Mouse (Mus musculus) G1E (cell line): Measurements from ENCODE around the gene Aknad1. TPM values are rescaled to one million over a fixed set of nuclear protein-coding genes. Genes with fewer than 3 reads are reported as not detected.

ENCODE experiments used
- ATAC-seq: 2 replicates; pipeline ENCODE4 v1.8.0; 2016; ENCODE audit warnings: mild to moderate bottlenecking; ENCODE audit not compliant: insufficient number of reproducible peaks, poor library complexity, low FRiP score, severe bottlenecking; ENCODE audit errors: extremely low read depth
- DNase-seq: peaks from one replicate; pipeline ENCODE4 v3.0.0; 2012; ENCODE audit warnings: low spot score
- H3K27me3 ChIP-seq: 2 replicates; pipeline ENCODE4 v1.6.1; 2012; ENCODE audit warnings: mild to moderate bottlenecking, low read length, inconsistent platforms; ENCODE audit not compliant: insufficient read depth
- H3K36me3 ChIP-seq: replicated peaks from 2 replicates; pipeline ENCODE3; 2012; ENCODE audit warnings: mild to moderate bottlenecking, inconsistent platforms
- H3K4me1 ChIP-seq: 2 replicates; pipeline ENCODE4 v1.6.1; 2012; ENCODE audit warnings: low read depth, low read length, inconsistent platforms, mixed read lengths; ENCODE audit not compliant: insufficient read depth
- H3K4me3 ChIP-seq: 2 replicates; pipeline ENCODE4 v1.5.1; 2012; ENCODE audit warnings: low read depth, mild to moderate bottlenecking, inconsistent platforms, low read length, moderate library complexity, mixed read lengths
- H3K9me3 ChIP-seq: replicated peaks from 2 replicates; pipeline ENCODE4 v1.6.1; 2012; ENCODE audit warnings: inconsistent platforms
- CTCF ChIP-seq: IDR thresholded peaks from 2 replicates; pipeline ENCODE4 v1.5.1; 2012; ENCODE audit warnings: low read depth, low read length, inconsistent platforms, mixed read lengths
- GATA1 ChIP-seq: IDR thresholded peaks from 2 replicates; pipeline ENCODE4 v1.6.1; 2012; ENCODE audit warnings: borderline replicate concordance, low read length, inconsistent platforms, mixed read lengths
- GATA2 ChIP-seq: IDR thresholded peaks from 2 replicates; pipeline ENCODE4 v1.6.1; 2012; ENCODE audit warnings: low read depth, low read length, inconsistent platforms, borderline replicate concordance
- POLR2AphosphoS5 ChIP-seq: IDR thresholded peaks from 2 replicates; pipeline ENCODE4 v1.6.1; 2012; ENCODE audit warnings: low read depth, low read length, inconsistent platforms; ENCODE audit not compliant: insufficient replicate concordance
- TAL1 ChIP-seq: conservative IDR thresholded peaks from 2 replicates; pipeline ENCODE4 v1.6.1; 2012; ENCODE audit warnings: low read depth, low read length, inconsistent platforms, mixed read lengths
- polyA plus RNA-seq: library from polyadenylated mRNA; stranded (reverse); fragments of >175 nt; gene quantifications from 2 replicates; pipeline ENCODE4 v1.2.3, GENCODE M21; 2012
- total RNA-seq, 2 experiments: library from RNA; stranded (forward) in 1 of 2; stranded (reverse) in 1 of 2; fragments of 200-1000 nt in 1 of 2; fragments of >200 nt in 1 of 2; fragmentation: Nextera tagmentation in 1 of 2; gene quantifications; 2 replicates each; pipeline ENCODE4 v1.2.3; 2014 to 2017

The Aknad1 gene
- total and polyA plus RNA-seq, 3 experiments = 0.11 TPM; not detected in 2

GRCm38 (mm10) chr3:108765476-108765875, 26.0 kb downstream of the Aknad1 start:
- Histone ChIP-seq H3K9me3 (no peaks in the 10 kb centered on the region), H3K4me3 (no peak overlapping the region), H3K36me3 (no peaks in the 10 kb centered on the region), H3K4me1 (no peaks in the 10 kb centered on the region), H3K27me3 (peaks cover 24% of the 10 kb centered on the region)
- TF ChIP-seq POLR2AphosphoS5 (no peak), GATA2 (no peak), TAL1 (no peak), GATA1 (no peak), CTCF (no peak)
- ATAC-seq (no peak), DNase-seq (no peak)

GRCm38 (mm10) chr3:108766943-108767342, 27.5 kb downstream of the Aknad1 start:
- H3K9me3 ChIP-seq = no peaks in the 10 kb centered on the region
- ATAC-seq (no peak), DNase-seq (no peak)
- H3K27me3 ChIP-seq = peaks cover 21% of the 10 kb centered on the region
- H3K4me3 ChIP-seq = no peak overlapping the region
- TF ChIP-seq TAL1 (no peak), GATA2 (no peak), POLR2AphosphoS5 (no peak), CTCF (no peak), GATA1 (no peak)
- no peaks in the 10 kb centered on the region for H3K36me3 ChIP-seq
- no peaks in the 10 kb centered on the region for H3K4me1 ChIP-seq

- DNase-seq (no peak), ATAC-seq (no peak)
- peaks cover 22% of the 10 kb centered on the region for H3K27me3 ChIP-seq
- H3K36me3 ChIP-seq = no peaks in the 10 kb centered on the region
- TF ChIP-seq TAL1 = no peak
- TF ChIP-seq GATA1 = no peak
- no peak for TF ChIP-seq CTCF
- no peaks in the 10 kb centered on the region; the same call in 1 of the 2 replicates for H3K4me1 ChIP-seq
- H3K4me3 ChIP-seq = no peak overlapping the region
- H3K9me3 ChIP-seq = no peaks in the 10 kb centered on the region
Measured at GRCm38 (mm10) chr3:108767416-108767815, 28.0 kb downstream of the Aknad1 start.

DNA sequence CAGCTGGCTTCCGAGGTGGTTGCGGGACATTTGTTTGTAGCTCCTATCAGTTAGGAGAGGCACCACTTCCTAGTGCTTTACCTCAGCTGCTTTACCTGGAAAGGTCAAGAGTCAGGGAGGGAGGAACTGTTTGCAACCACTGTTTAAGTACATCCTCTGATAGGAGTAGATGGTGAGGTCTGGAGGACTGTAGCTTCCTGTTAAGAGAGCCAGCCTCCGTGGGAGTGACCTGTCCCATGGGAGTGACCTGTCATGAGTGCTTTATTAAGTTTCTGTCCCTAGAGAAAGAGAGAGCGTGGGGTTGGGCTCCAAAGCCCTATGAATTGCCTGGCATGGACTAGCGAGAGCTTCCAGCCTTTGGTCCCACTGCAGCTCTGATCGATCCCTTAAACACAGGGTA, 30.1 kb downstream of the Aknad1 start:
- H3K4me3 ChIP-seq = no peak overlapping the region
- no peak for DNase-seq
- ATAC-seq = no peak
- no peaks in the 10 kb centered on the region for H3K9me3 ChIP-seq
- no peaks in the 10 kb centered on the region; the same call in 1 of the 2 replicates for H3K4me1 ChIP-seq
- H3K36me3 ChIP-seq = no peaks in the 10 kb centered on the region
- peaks cover 24% of the 10 kb centered on the region for H3K27me3 ChIP-seq
- TF ChIP-seq GATA2 (no peak), POLR2AphosphoS5 (no peak), CTCF (no peak), GATA1 (no peak), TAL1 (no peak)

DNA sequence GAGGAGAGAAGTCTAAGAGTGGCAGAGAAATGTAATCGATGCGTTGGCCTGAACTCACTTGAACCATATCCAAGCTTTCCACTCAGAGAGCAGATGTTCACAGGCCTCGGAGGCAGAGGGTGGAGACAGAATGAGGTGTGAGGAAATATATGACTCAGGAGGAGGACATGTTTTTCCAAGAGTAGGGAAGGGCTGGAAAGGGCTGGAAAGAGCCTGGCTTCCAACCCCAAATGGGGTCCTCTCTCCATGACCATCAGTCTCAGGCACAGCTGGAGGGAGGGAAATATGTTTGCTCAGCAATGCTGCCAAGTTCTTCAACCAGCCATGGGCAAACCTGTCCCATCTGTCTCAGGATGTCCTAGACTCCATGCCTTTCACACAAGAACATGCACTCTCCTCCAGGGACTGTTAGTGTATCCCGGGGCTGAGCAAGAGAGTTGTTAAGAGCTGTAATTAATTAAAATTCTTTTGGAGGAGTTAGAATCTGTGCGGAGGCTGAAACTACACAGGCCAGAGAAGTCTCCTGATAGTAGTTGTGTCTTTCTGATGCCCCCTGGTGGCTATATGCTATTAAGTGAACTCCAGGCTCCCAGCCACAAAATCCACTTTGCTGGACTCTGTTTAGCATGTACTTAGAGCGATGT, 31.4 kb downstream of the Aknad1 start:
- H3K9me3 ChIP-seq = no peaks in the 10 kb centered on the region
- TF ChIP-seq GATA2 (no peak), CTCF (0 out of 2 replicates have a peak, but pooled peaks have one; percentile 12)
- no peak overlapping the region for H3K4me3 ChIP-seq
- no peaks in the 10 kb centered on the region for H3K36me3 ChIP-seq
- peaks cover 17% of the 10 kb centered on the region for H3K27me3 ChIP-seq
- H3K4me1 ChIP-seq = no peaks in the 10 kb centered on the region; the same call in 1 of the 2 replicates
- DNase-seq (peak; percentile 41), ATAC-seq (peak; percentile 63)

DNA sequence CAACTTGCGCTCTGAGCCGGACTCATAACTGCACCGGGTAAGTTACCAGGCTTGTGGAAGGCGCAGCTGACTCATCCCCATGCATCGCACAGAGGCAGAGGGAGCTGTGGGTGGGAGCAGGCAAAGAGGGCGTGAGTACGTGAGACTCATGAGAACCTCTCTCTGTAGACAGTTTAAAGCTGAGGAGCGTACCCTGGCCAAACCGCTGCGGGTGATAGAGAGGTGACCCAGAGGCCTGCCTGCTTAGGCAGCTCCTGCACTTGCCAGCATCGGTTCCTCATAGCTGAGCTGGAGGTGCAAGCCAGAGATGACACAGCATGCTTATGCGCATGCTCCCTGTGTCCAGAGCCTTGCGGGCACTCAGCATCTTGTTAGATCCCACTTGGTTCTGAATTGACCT, 32.8 kb downstream of the Aknad1 start:
- no peaks in the 10 kb centered on the region for H3K9me3 ChIP-seq
- H3K27me3 ChIP-seq = peaks cover 12% of the 10 kb centered on the region
- DNase-seq (no peak), ATAC-seq (no peak)
- peaks cover 2% of the 10 kb centered on the region for H3K4me1 ChIP-seq
- no peak overlapping the region for H3K4me3 ChIP-seq
- H3K36me3 ChIP-seq = no peaks in the 10 kb centered on the region
- TF ChIP-seq GATA1 = no peak
- no peak for TF ChIP-seq POLR2AphosphoS5
- TF ChIP-seq GATA2 = no peak
- TF ChIP-seq TAL1 = no peak
- TF ChIP-seq CTCF = no peak

DNA sequence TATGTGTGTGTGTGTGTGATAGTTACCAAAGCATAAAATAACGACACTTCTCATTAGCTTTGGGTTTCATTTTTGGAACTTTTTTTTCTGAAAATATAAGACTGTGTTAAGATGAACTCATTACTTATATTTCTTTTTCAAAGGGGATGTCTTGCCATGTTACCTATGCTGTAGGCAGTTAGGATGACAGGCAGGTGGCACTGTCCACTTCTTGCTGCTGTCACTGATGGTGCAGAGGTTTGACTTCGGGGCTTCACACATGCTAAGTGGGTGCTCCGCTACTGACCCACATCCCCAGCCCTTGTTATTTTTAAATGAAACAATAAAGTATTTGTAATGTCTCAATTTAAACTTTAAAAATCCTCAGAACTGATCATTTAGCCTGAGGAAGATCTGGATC, 33.4 kb downstream of the Aknad1 start:
- peaks cover 12% of the 10 kb centered on the region for H3K27me3 ChIP-seq
- TF ChIP-seq POLR2AphosphoS5 = no peak
- TF ChIP-seq GATA2 = no peak
- TF ChIP-seq GATA1 = no peak
- no peak for TF ChIP-seq TAL1
- TF ChIP-seq CTCF = no peak
- no peaks in the 10 kb centered on the region for H3K9me3 ChIP-seq
- no peaks in the 10 kb centered on the region for H3K36me3 ChIP-seq
- H3K4me1 ChIP-seq = peaks cover 2% of the 10 kb centered on the region
- ATAC-seq = no peak
- DNase-seq = no peak
- no peak overlapping the region for H3K4me3 ChIP-seq
